Mouse (Mus musculus): Measurements from ENCODE around the gene Cfb. TPM values are rescaled to one million over a fixed set of nuclear protein-coding genes. Genes with fewer than 3 reads are reported as not detected.
A peak's percentile ranks its signal among the peaks of the same experiment; 100 is the strongest.

Cfb gene
- polyA plus RNA-seq, 1 experiment from 2014 or later = 84.8 TPM

DNA sequence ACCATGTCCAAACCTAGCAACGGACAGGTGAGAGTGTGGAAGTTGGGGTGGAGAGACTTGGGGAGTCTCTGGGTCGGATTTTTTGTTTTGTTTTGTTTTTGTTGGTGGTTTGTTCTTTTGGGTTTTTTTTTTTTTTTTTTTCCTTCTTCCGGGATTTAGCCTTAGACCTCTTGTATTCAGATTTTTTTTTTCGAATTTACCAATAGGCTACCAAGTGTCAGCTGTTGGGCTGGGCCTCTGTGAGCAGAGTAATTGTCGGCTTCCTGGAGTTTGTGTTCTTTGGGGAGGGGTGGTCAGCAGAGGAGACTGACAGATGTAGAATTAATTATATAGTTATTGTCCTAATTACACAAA is 37.5 kb upstream of the Cfb start:
- Histone ChIP-seq H3K36me3 (ENCODE audit: control insufficient read depth, insufficient read depth) (peaks cover 26% of the 10 kb centered on the region), H3K9ac (ENCODE audit: low read depth, low read length) (peak overlapping the region; percentile 93), H3K4me2 (replicated peaks; ENCODE audit: low read depth) (peak overlapping the region; percentile 84), H3K4me1 (replicated peaks; ENCODE audit: control insufficient read depth, insufficient read depth, low read length) (no peaks in the 10 kb centered on the region), H3K27me3 (replicated peaks; ENCODE audit: control insufficient read depth, insufficient read depth, low read length) (no peaks in the 10 kb centered on the region), H3K27ac (ENCODE audit: low read depth, low read length) (peak overlapping the region; percentile 95), H3K4me3 (ENCODE audit: low read depth, low read length) (peak overlapping the region; percentile 95), H3K9me3 (ENCODE audit: control insufficient read depth) (no peaks in the 10 kb centered on the region)
- TF ChIP-seq CTCF (IDR thresholded peaks at IDR 0.05; ENCODE audit: low read depth) = no peak
- 0% methylated on average over 5 of the region's 5 CpGs for WGBS
- ATAC-seq = no peak

DNA sequence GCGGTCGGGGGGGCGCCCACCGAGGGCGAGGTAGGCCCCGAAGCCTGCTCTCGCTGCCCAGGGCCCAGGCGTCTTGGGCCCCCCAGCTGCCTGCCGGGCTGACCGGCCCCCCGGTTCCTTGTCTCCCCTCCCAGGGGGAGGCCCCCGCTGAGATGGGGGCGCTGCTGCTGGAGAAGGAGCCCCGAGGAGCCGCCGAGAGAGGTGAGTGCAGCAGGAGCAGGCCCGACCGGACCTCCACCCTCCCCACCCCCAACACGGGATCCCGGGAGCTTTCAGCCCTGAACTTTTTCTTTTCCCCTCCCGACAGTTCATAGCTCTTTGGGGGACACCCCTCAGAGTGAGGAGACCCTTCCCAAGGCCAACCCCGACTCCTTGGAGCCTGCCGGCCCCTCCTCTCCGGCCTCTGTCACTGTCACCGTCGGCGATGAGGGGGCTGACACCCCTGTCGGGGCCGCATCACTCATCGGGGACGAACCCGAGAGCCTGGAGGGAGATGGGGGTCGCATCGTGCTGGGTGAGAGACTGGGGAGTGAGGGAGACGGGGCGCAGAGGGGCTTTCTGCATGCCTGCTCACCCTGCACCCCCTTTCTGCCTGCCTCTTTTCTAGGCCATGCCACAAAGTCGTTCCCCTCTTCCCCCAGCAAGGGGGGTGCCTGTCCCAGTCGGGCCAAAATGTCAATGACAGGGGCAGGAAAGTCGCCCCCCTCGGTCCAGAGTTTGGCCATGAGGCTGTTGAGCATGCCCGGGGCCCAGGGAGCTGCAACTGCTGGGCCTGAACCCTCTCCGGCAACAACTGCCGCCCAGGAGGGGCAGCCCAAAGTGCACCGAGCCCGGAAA is 37.0 kb upstream of the Cfb start:
- H3K4me3 ChIP-seq (ENCODE audit: low read depth, low read length) = peak overlapping the region; percentile 95
- H3K27me3 ChIP-seq (replicated peaks; ENCODE audit: control insufficient read depth, insufficient read depth, low read length) = no peaks in the 10 kb centered on the region
- no peak; the same call in 1 of the 2 replicates for ATAC-seq
- peaks cover 21% of the 10 kb centered on the region for H3K36me3 ChIP-seq (ENCODE audit: control insufficient read depth, insufficient read depth)
- peak overlapping the region; percentile 84 for H3K4me2 ChIP-seq (replicated peaks; ENCODE audit: low read depth)
- 1% methylated on average over 37 of the region's 45 CpGs for WGBS
- no peaks in the 10 kb centered on the region for H3K9me3 ChIP-seq (ENCODE audit: control insufficient read depth)
- no peaks in the 10 kb centered on the region for H3K4me1 ChIP-seq (replicated peaks; ENCODE audit: control insufficient read depth, insufficient read depth, low read length)
- peak overlapping the region; percentile 95 for H3K27ac ChIP-seq (ENCODE audit: low read depth, low read length)
- TF ChIP-seq CTCF (IDR thresholded peaks at IDR 0.05; ENCODE audit: low read depth) = no peak
- H3K9ac ChIP-seq (ENCODE audit: low read depth, low read length) = peak overlapping the region; percentile 93

DNA sequence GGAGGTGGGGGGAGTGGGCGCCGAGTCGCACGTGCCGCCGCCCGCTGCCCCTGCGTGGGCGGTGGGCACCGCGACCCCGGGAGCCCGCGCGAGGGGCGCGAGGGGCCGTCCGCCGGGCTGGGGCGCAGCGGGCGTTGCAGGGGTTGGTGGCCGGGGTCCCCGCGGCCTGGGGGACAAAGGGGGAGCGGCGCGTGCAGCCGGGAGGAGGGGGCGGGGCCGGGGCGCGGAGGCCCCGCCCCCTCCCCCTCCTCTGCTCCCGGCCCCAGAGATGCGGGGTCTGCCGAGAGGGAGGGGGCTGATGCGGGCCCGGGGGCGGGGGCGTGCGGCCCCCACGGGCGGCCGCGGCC is 36.4 kb upstream of the Cfb start:
- no peak for ATAC-seq
- peaks cover 16% of the 10 kb centered on the region for H3K36me3 ChIP-seq (ENCODE audit: control insufficient read depth, insufficient read depth)
- peak overlapping the region; percentile 95 for H3K27ac ChIP-seq (ENCODE audit: low read depth, low read length)
- no peaks in the 10 kb centered on the region for H3K9me3 ChIP-seq (ENCODE audit: control insufficient read depth)
- TF ChIP-seq CTCF (IDR thresholded peaks at IDR 0.05; ENCODE audit: low read depth) = no peak
- H3K4me1 ChIP-seq (replicated peaks; ENCODE audit: control insufficient read depth, insufficient read depth, low read length) = no peaks in the 10 kb centered on the region
- H3K27me3 ChIP-seq (replicated peaks; ENCODE audit: control insufficient read depth, insufficient read depth, low read length) = no peaks in the 10 kb centered on the region
- peak overlapping the region; percentile 93 for H3K9ac ChIP-seq (ENCODE audit: low read depth, low read length)
- peak overlapping the region; percentile 84 for H3K4me2 ChIP-seq (replicated peaks; ENCODE audit: low read depth)
- H3K4me3 ChIP-seq (ENCODE audit: low read depth, low read length) = peak overlapping the region; percentile 95
- WGBS = 3% methylated on average over 7 of the region's 47 CpGs

DNA sequence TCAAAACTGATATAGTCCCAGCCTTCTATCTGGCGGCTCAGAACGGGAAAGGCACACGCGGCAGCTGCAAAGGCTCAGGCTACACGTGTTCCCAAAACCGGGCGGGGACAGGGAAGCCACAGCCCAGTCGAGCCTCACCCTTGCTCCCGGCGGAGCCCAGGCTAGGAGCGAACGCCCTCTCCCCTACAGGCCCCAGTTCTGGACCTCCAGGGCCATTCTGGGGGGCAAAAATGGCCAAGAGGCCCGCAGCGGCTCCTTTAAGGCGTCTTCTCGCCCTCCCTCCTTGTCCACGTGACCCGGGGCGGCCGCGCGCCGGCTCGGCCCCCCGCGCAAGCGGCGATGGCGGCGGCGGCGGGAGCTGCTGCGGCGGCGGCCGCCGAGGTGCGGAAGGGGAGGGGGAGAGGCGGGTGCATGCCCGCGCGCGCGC is 35.9 kb upstream of the Cfb start, which contains the start of the genes C2 and Ehmt2:
C2 (minus strand) TSS at position 106 of the 427 bp plus-strand sequence.
Ehmt2 (plus strand) TSS at position 310 of the 427 bp plus-strand sequence.
- H3K9me3 ChIP-seq (ENCODE audit: control insufficient read depth) = no peaks in the 10 kb centered on the region
- peak within 1 kb of the TSS; percentile 84 for H3K4me2 ChIP-seq (replicated peaks; ENCODE audit: low read depth)
- H3K27me3 ChIP-seq (replicated peaks; ENCODE audit: control insufficient read depth, insufficient read depth, low read length) = no peaks in the 10 kb centered on the region
- H3K9ac ChIP-seq (ENCODE audit: low read depth, low read length) = peak within 1 kb of the TSS; percentile 93
- H3K4me3 ChIP-seq (ENCODE audit: low read depth, low read length) = peak within 1 kb of the TSS; percentile 95
- peak within 1 kb of the TSS; percentile 95 for H3K27ac ChIP-seq (ENCODE audit: low read depth, low read length)
- TF ChIP-seq CTCF (IDR thresholded peaks at IDR 0.05; ENCODE audit: low read depth) = no peak
- under 1% methylated on average over 32 of the region's 44 CpGs for WGBS
- peaks cover 11% of the 10 kb centered on the region for H3K36me3 ChIP-seq (ENCODE audit: control insufficient read depth, insufficient read depth)
- ATAC-seq = peak; percentile 45
- H3K4me1 ChIP-seq (replicated peaks; ENCODE audit: control insufficient read depth, insufficient read depth, low read length) = no peaks in the 10 kb centered on the region

DNA sequence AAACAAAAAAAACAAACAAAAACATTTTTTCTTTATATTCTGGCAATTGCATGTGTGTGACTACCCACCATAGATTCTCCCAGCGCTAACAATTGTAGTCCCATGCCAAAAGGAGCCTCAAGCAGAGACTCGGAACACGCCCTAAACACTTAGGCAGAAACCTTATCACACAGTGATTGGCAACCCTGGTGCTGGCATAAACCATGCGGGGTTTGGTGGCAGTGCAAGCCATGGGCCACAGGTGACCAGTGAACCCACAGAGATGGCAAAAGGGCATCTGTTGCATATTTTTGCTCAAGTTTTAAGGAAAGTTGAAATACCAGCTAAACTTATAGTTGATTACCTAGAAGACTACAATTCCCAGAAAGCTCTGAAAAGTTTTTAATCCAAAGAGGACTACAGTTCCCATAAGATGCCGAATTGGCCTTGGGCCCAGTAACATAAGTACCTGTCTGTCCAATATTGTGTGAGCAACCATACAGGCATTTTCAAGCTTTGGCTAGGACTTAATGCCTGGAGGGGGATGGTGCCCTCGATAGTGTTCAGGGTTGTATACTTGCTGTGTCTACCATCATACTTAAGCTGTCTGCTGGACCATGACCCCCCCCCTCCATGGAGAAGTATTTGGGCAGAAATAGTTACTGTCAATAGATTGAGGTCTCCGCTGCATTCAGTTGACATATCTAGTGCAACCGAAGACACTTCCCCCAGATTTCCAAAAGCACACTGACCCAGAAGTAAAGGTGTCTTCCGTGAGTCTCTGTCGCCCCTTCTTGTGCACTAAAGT is 35.2 kb upstream of the Cfb start:
- Histone ChIP-seq H3K4me3 (ENCODE audit: low read depth, low read length) (peak overlapping the region; percentile 95), H3K4me2 (replicated peaks; ENCODE audit: low read depth) (peak overlapping the region; percentile 84), H3K9me3 (ENCODE audit: control insufficient read depth) (no peaks in the 10 kb centered on the region), H3K27ac (ENCODE audit: low read depth, low read length) (peak overlapping the region; percentile 95), H3K36me3 (ENCODE audit: control insufficient read depth, insufficient read depth) (peaks cover 6% of the 10 kb centered on the region), H3K4me1 (replicated peaks; ENCODE audit: control insufficient read depth, insufficient read depth, low read length) (no peaks in the 10 kb centered on the region), H3K9ac (ENCODE audit: low read depth, low read length) (peak overlapping the region; percentile 93), H3K27me3 (replicated peaks; ENCODE audit: control insufficient read depth, insufficient read depth, low read length) (no peaks in the 10 kb centered on the region)
- TF ChIP-seq CTCF (IDR thresholded peaks at IDR 0.05; ENCODE audit: low read depth) = no peak
- no peak for ATAC-seq
- WGBS = 9% methylated on average over 10 of the region's 10 CpGs

DNA sequence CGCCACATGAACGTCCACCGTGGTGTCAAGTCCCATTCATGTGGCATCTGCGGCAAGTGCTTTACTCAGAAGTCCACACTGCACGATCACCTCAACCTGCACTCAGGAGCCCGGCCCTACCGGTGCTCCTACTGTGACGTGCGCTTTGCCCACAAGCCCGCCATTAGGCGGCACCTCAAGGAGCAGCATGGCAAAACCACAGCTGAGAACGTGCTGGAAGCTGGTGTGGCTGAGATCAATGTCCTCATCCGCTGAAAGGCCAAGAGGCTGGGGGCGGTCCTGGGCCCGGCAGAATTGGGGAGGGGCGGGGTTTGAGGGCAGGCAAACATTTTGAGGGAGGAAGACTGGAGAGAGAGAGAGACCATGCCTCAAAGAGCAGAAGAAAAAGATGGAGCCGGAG is 34.0 kb upstream of the Cfb start:
- Histone ChIP-seq H3K27ac (ENCODE audit: low read depth, low read length) (no peak overlapping the region), H3K27me3 (replicated peaks; ENCODE audit: control insufficient read depth, insufficient read depth, low read length) (no peaks in the 10 kb centered on the region), H3K4me2 (replicated peaks; ENCODE audit: low read depth) (no peak overlapping the region), H3K9me3 (ENCODE audit: control insufficient read depth) (no peaks in the 10 kb centered on the region), H3K36me3 (ENCODE audit: control insufficient read depth, insufficient read depth) (no peaks in the 10 kb centered on the region; the same call in 1 of the 2 replicates), H3K4me3 (ENCODE audit: low read depth, low read length) (no peak overlapping the region), H3K4me1 (replicated peaks; ENCODE audit: control insufficient read depth, insufficient read depth, low read length) (no peaks in the 10 kb centered on the region), H3K9ac (ENCODE audit: low read depth, low read length) (no peak overlapping the region)
- 82% methylated on average over 17 of the region's 17 CpGs for WGBS
- no peak for ATAC-seq
- TF ChIP-seq CTCF (IDR thresholded peaks at IDR 0.05; ENCODE audit: low read depth) = no peak
